Mouse (Mus musculus): ENCODE measurements around the gene Fastkd5. TPM values are rescaled to one million over a fixed set of nuclear protein-coding genes. Genes with fewer than 3 reads are reported as not detected.
A peak's percentile ranks its signal among the peaks of the same experiment; 100 is the strongest.

Gene Fastkd5
- polyA plus RNA-seq, 1 experiment from 2014 or later = 22.3 TPM

DNA sequence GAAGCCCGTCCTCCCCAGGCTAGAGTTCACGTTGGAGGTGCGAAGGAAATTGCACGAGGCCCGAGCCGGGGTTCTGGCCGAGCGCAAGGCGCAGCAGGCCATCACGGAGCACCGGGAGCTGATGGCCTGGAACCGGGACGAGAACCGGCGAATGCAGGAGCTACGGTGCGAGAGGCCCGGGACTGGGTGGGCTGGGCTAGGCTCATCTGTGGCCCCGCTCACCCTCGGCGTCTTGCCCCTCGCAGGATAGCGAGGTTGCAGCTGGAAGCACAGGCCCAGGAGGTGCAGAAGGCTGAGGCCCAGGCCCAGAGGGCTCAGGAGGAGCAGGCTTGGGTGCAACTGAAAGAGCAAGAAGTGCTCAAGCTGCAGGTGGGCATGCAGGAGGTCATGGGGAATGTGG is 65.8 kb downstream of the Fastkd5 start:
- H3K9me3 ChIP-seq (replicated peaks) = no peaks in the 10 kb centered on the region
- no peak for DNase-seq (ENCODE audit: low spot score)
- peak overlapping the region; percentile 86 for H3K4me3 ChIP-seq
- no peaks in the 10 kb centered on the region for H3K27me3 ChIP-seq (ENCODE audit: low read depth, poor library complexity, severe bottlenecking)
- H3K4me1 ChIP-seq = peaks cover 22% of the 10 kb centered on the region
- 2% methylated on average over 23 of the region's 23 CpGs for WGBS
- H3K27ac ChIP-seq = peak overlapping the region; percentile 83
- peaks cover 24% of the 10 kb centered on the region for H3K36me3 ChIP-seq

Other genes starting within 250 kb of the Fastkd5 start
- gene Cpxm1, start 232.5 kb downstream of the Fastkd5 start, polyA plus RNA-seq (2016; fragmentation: Nextera tagmentation; extraction: Ambion mirVana) = 65.6 and 75.4 TPM in 2 replicates
- not detected in 2 replicates for gene Gm28372, start 224.8 kb downstream of the Fastkd5 start, polyA plus RNA-seq (2016; fragmentation: Nextera tagmentation; extraction: Ambion mirVana)
- gene 1700020A23Rik, start 224.8 kb downstream of the Fastkd5 start, polyA plus RNA-seq (2016; fragmentation: Nextera tagmentation; extraction: Ambion mirVana) = not detected in 2 replicates
- gene Tmem239, start 223.5 kb downstream of the Fastkd5 start, polyA plus RNA-seq (2016; fragmentation: Nextera tagmentation; extraction: Ambion mirVana) = not detected in 2 replicates
- 101 and 121 TPM in 2 replicates for gene Vps16, start 205.7 kb downstream of the Fastkd5 start, polyA plus RNA-seq (2016; fragmentation: Nextera tagmentation; extraction: Ambion mirVana)
- gene Pced1a, start 205.3 kb downstream of the Fastkd5 start, polyA plus RNA-seq (2016; fragmentation: Nextera tagmentation; extraction: Ambion mirVana) = 13.4 and 13.9 TPM in 2 replicates
- gene Ptpra, start 179.7 kb downstream of the Fastkd5 start, polyA plus RNA-seq (2016; fragmentation: Nextera tagmentation; extraction: Ambion mirVana) = 73.2 and 85.5 TPM in 2 replicates
- gene Mrps26, start 66.3 kb downstream of the Fastkd5 start, polyA plus RNA-seq (2016; fragmentation: Nextera tagmentation; extraction: Ambion mirVana) = 87.3 and 95.6 TPM in 2 replicates
- not detected in 2 replicates for gene Oxt, start 53.9 kb downstream of the Fastkd5 start, polyA plus RNA-seq (2016; fragmentation: Nextera tagmentation; extraction: Ambion mirVana)
- not detected in 2 replicates for gene Avp, start 47.5 kb downstream of the Fastkd5 start, polyA plus RNA-seq (2016; fragmentation: Nextera tagmentation; extraction: Ambion mirVana)
- 22.7 and 22.9 TPM in 2 replicates for gene Ubox5, start within 50 bp of the Fastkd5 start, polyA plus RNA-seq (2016; fragmentation: Nextera tagmentation; extraction: Ambion mirVana)
- gene Lzts3, start 12.8 kb upstream of the Fastkd5 start, polyA plus RNA-seq (2016; fragmentation: Nextera tagmentation; extraction: Ambion mirVana) = 2.4 and 2.7 TPM in 2 replicates
- 43.8 and 44.8 TPM in 2 replicates for gene Ddrgk1, start 34.6 kb upstream of the Fastkd5 start, polyA plus RNA-seq (2016; fragmentation: Nextera tagmentation; extraction: Ambion mirVana)
- 150 and 154 TPM in 2 replicates for gene Itpa, start 37.6 kb upstream of the Fastkd5 start, polyA plus RNA-seq (2016; fragmentation: Nextera tagmentation; extraction: Ambion mirVana)
- gene Slc4a11, start 67.5 kb upstream of the Fastkd5 start, polyA plus RNA-seq (2016; fragmentation: Nextera tagmentation; extraction: Ambion mirVana) = 0.10 and 0.60 TPM in 2 replicates

Measured in limb, embryonic 10.5 days (tissue).